Mouse (Mus musculus) left cerebral cortex, adult 11 months (tissue): Measurements from ENCODE around the gene Prss3.
A peak's percentile ranks its signal among the peaks of the same experiment; 100 is the strongest.
"Not testable (repeated sequence)": the region's sequence is repeated elsewhere in the genome, so short reads cannot be mapped to it uniquely, and the experiment has no call there.

Experiments
- DNase-seq: peaks from one replicate; pipeline ENCODE4 v3.0.0; 2022; ENCODE audit warnings: low spot score

Gene Prss3

DNA sequence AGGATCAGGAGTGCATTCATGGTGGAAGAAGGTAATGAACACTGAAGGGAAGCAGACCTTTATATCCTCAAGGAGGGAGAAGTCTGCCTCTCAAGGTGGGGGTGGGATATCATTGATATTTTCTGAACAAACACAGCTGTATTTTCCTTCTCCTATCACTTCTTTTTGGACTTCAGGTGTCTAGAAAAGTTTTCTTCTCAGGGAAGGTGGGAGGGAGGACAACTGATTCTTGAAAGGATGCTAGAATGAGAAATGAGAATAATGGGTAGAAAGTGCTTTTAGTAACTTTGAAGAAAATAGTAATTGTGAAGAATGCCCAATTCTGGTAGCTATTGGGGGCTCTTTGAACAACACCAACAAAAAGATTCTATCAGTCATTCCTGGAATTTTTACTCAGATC, at the start of gene Prss3:
Gene Prss3, minus strand, starts transcription at position 101 of the 400 bp plus-strand sequence.
- DNase-seq, result not testable (repeated sequence)

DNA sequence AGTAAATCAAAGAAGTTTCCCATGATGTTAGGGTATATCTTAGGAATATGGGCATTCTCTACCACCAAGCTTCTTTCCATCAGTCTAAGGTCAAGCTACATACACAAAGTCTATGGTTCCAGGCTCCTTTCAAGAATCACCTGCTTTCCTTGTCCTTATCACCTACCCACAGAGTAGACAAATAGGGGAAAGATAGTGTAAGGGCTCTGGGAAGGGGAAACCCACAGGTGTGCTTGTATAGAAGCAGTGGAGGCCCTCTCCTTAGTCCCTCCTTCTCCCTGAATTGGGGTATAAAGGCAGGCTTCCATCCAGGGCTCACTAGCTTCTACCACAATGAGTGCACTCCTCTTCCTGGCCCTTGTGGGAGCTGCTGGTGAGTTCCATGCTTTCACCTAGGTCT, 14.6 kb upstream of the Prss3 start, which contains the start of gene Gm5771:
Gene Gm5771, plus strand, starts transcription at position 301 of the 400 bp plus-strand sequence.
- not testable (repeated sequence) for DNase-seq

DNA sequence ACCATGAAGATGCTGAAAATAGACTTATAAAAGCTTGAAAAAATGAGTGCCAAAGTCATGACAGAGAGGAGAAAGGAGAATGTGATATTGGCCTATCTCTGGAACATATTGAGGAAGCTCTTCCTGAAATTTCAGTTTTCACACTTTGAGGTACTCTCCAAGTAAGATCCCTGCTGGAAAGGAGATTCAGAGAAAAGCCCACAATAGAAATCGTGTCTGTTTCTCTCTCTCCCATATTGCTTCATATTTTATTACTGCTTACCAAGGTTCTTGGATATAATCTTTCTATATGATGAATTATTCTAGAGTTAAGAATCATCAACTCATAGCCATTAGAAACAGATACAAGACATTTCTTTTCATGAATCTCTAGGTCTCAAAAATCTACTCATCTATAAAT, 14.2 kb upstream of the Prss3 start:
- DNase-seq, result peak; percentile 4

DNA sequence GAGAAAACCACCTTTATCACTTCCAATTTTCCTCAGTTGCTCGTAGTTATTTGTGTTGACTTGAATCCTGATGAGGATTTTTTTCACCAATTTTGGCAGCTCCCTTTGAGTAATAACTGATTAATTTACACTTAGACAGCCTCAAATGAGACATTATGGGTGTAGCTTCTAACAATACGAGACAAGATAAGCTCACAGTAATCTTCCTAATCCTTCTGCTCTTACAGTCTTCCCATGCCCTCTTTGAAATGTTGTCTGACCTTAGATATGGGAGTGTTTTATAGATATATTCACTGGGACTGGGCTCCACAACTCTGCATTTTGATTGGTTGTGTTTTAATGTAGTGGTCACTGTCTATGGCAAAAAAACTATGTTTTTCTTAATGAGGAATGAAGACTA, 9.3 kb upstream of the Prss3 start:
- DNase-seq, result no peak

DNA sequence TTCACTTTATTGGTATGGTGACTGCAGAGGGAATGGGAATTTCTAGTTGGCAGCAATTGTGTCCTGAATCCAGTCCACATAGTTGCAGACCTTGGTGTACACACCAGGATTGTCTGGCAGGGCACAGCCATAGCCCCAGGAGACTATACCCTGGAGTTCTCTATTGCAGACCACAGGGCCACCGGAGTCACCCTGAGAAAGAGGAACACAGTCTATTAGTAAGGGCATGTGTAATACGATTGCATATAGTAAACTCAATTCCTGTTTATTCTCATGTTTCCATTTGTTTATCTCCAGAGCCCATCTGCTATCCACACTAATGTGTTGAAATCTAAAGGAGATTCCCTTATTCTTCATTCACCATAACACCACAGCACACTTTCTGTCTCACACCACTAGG, 3.7 kb downstream of the Prss3 start:
- not testable (repeated sequence) for DNase-seq

DNA sequence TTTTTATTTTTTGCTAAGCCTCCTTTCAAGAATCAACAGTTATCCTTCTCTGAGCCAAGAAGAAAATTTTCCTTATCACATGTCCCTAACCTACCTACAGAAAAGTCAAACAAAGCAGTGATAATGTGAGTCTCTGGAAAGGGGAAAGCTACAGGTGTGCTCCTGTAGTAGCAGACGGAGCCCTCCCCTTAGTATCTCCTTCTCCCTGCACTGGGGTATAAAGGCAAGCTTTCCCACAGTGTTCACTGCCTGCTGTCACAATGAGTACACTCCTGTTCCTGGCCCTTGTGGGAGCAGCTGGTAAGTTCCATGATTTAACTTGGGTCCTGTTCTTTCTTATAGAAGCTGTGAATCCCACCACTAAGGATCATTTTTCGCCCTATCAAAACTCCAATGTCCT, 23.5 kb downstream of the Prss3 start, which contains the start of gene Try10:
Gene Try10, plus strand, starts transcription at position 174 of the 400 bp plus-strand sequence.
- no peak for DNase-seq
